Mouse (Mus musculus) right cerebral cortex, postnatal 25 days (tissue): ENCODE measurements around the gene Neurl2.
"Not testable (repeated sequence)": the region's sequence is repeated elsewhere in the genome, so short reads cannot be mapped to it uniquely, and the experiment has no call there.

ENCODE experiments used
- DNase-seq: peaks from one replicate; pipeline ENCODE4 v3.0.0; 2022

Gene Neurl2

DNA sequence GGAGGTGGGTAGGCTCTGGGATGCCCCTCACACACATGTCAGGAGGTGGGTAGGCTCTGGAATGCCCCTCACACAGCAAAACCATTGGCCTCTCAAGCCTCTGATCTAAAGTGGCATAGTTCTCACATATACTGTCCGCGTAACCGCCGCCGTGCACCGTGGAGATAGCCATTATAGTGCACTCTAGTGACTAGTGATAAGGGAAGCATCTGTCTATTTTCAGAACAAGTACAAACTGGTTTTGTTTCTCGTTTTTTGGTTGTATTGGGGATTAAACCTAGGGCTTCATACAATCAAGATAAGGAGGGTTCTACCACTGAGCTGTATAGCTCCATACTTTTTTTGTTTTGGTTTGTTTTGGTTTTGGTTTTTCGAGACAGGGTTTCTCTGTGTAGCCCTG lies 17.4 kb downstream of the Neurl2 start:
- no peak for DNase-seq

DNA sequence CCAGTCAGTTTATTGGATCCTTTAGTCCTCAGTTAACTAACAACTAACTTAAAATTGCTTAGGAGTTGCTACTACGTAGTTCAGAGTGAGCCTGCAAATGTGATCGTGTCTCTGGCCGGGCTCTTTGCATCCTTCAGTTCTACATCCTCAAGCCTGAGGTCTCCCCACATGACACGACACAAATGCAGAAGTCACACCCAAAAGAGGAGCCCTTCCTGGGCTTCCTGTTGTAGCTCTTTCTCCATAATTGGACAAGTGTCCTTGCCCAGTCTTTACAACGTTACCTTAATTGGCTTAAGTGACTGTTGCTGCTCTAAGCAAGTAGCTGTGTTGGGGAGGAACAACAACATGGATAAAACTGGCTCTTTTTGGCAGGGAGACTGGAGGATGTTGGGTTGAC lies 17.9 kb downstream of the Neurl2 start:
- no peak for DNase-seq

DNA sequence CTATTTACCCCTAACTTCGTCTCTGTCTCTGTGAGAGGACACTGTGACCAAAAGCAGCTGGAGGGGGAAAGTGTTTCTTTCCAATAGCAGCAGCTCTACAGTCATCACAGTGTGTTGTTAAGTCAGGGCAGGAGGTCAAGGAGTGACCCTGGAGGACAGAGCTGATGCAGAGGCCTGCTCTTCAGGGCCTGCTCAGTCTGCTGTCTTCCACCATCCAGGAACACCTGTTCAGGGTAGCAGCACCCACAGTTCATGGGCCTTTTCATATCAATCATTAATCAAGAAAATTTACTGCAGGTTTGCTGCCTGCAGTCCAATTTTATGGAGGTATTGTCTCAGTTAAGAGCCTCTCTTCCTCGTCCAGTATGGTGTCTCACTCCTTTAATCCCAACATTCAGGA lies 19.7 kb downstream of the Neurl2 start:
- DNase-seq = no peak

DNA sequence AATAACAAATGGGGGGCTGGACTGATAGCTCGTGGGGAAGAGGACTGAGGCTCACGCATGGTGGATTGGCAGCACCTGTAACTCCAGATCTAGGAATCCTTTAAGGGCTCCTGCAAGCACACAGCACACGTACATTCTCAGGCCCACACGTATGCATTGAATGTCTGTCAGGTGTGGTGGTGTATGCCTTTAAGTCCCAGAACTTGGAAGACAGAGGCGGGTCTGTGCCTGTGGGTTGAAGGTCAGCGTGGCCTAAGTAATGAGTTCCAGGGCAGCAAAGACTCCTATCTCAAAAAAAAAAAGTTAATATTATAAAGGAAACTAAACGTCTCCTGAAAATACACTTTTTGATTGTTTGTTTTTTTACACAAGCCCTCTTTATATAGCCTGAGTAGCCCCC lies 26.6 kb downstream of the Neurl2 start:
- DNase-seq = no peak

DNA sequence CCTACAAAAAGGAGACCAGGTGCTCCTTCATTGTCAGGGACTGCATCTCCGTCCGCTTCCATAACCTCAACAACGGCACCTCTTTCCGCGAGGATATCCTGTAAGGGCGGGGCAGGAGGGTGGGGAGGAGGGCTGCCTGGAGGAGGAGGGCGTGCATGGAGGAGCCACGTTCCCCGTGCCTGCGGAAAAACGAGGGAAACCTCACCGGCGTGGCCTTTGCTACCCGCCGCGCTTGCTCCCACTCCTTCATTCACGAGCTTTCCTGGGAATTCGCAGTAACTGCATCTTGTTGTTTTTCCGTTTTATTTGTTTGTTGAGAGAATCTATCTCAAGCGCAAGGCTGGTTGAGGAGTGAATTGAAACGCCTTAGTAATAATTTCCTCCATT lies 27.9 kb downstream of the Neurl2 start:
- no peak for DNase-seq

DNA sequence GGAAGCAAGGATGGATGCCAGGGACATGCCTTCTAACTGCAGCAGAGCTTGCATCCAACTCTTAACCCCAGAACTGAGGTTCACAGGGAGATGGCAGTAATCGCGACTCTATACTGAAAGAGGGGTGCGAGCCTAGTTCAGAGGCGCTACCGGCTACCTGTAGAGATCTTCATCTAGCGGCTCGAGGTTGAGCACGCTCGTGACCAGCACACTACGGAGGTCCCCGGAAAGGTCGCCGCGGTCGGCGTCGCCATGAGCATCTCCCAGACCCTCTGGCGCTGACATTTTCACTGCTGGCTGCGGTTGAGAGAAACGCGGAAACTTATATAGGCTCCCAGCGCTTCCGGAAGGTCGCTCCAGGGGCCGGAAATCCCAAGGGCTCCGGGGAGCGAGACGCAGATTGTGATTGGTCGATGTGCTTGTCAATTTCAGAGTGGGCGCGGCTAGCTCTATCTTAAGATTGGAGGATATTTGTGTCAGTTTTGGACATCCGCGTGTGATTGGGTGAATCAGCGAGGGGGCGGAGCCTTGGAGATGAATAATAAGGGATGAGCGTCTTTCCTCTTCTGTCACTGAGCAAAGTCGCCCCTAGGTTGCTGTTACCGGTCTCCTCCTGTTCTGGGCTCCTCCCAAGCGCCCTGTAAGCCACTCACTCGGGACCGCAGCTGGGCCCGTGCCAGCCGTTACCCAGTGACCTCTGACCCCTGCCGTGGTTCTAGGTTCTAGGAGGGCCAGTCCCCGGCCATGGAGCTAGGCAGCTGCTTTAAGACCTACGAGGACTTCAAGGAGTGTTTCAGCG lies 28.5 kb downstream of the Neurl2 start, which contains the start of the genes Acot8 and Zswim3:
Gene Acot8, minus strand, starts transcription at position 350 of the 799 bp plus-strand sequence.
Gene Zswim3, plus strand, starts transcription at position 566 of the 799 bp plus-strand sequence.
- DNase-seq = peak; percentile 97

DNA sequence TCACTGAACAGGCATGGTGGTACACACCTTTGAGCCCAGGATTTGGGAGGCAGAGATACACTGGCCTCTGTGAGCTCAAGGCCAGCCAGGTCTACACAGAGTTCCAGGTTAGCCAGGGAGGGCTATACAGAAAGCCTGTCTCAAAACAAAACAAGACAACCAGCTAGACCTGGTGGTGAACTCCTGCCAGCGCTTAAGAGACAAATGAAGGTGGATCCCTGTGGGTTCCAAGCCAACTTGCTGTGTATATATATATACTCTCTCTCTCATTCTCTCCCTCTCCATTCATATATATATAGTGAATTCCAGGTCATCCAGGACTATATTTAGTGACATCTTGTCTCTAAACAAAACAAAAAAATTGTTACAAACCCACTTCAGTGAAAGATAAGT lies 29.3 kb downstream of the Neurl2 start:
- DNase-seq = no peak

DNA sequence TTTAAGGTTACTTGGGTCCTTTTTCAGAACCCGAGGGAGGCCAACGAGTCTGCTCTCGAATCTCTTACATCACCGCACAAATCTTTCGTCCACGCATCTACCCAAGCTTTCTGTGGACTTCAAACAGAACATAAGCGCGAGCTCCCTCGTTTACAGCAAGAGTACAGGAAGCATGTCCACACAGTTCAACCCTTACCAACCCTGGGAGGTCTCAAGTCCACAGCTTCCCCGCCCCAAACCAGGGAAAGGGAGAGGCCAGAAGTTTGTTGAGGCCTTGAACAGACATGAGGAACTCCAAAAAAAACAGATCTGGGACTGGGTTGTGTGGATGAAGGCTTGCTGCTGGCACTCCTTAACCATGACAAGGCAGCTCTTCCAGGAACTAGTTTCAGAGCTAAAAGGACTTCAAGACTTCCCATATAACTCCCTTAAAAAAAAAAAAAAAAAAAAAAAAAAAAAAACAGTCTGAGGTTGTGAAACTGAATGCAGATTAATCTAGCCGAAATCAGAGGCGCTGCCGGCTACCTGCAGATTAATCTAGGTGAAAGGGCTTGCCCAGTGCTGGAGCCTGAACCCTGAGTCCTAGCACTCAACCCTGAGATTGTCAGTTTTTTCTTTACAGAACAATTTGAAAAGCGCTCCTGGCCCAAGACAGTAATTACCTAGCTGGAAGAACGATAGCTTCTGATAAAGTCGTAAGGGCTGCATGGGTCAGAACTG lies 29.9 kb downstream of the Neurl2 start:
- no peak for DNase-seq

DNA sequence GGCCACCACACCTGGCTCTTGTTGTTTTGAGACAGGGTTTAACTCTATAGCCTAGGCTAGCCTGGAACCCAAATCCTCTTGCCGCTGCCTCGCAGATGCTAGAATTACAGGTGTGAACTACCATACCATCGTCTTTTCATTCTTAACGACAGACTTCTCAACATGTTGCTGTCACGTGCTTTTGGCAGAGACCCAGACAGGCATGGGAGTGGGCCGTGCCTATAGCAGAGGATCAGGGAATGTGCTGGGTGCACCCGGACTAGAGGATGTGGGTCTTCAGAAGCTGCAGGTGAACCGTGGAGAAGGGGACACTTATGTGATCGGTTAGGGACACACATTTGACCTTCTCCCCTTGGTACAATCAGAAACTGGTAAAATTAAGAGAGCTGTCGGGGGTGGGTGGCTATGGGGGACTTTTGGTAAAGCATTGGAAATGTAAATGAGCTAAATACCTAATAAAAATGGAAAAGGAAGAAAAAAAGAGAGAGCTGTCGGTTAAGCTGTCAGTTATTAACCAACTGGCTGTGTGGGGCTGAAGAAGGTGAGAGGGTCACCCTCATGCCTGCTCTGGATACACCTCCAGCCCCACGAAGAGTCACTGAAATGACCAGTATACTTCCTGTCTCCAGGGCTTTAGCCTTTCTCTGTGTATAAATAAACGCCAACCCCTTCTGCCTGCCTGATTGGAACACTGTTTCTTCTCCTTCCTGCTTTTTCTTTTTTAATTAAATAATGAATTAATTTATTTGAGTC lies 32.8 kb downstream of the Neurl2 start:
- no peak for DNase-seq

DNA sequence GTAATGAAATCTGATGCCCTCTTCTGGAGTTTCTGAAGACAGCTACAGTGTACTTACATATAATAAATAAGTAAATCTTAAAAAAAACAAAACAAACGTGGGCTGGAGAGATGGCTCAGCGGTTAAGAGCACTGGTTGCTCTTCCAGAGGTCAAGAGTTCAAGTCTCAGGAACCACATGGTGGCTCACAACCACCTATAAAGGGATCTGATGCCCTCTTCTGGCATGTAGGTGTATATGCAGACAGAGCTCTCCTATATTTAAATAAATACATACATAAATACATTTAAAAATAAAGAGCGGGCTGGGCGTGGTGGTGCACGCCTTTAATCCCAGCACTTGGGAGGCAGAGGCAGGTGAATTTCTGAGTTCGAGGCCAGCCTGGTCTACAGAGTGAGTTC lies 34.7 kb downstream of the Neurl2 start:
- DNase-seq = not testable (repeated sequence)

DNA sequence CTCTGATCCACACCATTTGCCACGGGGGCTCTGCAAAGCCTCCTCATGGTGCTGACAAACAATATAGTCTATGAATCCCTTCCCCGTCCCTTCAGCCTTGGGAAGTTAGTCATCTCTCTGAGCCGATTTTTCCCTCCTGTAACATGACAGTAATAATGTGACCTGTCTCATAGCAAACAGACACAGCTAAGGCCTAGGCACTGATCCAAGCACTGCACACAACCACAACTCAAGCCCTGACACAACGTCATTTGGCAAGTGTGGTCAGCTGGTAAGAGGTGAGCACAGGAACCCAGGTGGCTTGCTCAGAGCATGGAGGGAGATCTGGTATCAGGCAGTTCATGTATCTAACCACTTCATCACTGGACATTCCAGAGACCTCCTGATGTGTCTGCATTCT lies 37.4 kb downstream of the Neurl2 start:
- DNase-seq = no peak

DNA sequence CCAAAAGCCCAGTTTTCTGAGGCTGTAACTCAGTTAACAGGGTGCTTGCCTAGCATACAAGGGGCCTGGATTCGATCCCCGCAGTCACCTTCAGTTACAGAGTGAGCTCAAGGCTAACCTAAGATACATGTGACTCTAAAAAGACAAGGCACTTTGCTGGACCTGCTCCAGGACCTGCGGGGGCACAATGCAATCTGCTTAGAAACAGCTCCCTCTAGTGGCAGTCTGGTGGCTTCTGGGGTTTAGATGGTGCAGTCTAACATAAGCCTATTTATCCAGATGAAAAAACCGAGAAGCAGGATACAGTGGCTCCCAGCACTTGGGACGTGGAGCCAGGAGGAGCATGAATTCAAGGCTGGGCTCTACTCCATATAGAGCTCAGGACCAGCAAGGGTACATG lies 39.0 kb downstream of the Neurl2 start:
- peak; percentile 73 for DNase-seq

DNA sequence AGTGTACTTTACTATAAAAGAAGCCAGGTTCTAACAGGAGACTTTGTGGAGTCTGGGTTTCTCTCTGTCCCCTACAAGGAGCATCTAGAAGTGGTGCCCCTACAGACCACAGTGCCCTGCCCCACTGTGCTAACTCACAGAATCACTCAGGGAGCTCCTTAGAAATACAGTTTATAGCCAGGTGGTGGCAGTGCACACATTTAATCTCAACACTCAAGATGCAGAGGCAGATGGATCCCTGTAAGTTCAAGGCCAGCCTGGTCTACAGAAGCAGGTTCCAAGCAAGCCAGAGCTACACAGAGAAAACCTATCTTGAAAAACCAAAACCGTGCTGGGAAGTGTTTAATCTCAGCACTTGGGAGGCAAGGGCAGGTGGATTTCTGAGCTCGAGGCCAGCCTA lies 39.5 kb downstream of the Neurl2 start:
- DNase-seq = no peak

DNA sequence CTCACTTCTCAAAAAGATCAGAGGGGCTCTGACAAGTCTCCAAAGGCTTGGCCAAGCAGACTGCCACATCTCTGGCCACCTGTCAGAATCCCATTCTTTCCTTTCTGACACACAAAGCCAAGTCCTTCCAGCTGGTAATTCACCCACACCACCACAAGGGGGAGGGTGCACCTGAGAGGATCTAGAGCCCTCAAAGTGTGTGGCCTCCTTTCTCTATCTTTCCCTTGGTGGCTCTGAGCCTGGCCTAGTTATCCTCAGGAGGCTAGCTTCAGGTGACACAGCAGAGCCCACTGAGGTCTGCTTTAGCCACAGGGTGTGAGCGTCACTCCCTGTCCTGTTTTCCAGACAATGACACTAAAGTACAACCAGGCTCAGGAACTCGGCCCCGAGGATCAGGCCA lies 40.0 kb downstream of the Neurl2 start:
- no peak for DNase-seq

DNA sequence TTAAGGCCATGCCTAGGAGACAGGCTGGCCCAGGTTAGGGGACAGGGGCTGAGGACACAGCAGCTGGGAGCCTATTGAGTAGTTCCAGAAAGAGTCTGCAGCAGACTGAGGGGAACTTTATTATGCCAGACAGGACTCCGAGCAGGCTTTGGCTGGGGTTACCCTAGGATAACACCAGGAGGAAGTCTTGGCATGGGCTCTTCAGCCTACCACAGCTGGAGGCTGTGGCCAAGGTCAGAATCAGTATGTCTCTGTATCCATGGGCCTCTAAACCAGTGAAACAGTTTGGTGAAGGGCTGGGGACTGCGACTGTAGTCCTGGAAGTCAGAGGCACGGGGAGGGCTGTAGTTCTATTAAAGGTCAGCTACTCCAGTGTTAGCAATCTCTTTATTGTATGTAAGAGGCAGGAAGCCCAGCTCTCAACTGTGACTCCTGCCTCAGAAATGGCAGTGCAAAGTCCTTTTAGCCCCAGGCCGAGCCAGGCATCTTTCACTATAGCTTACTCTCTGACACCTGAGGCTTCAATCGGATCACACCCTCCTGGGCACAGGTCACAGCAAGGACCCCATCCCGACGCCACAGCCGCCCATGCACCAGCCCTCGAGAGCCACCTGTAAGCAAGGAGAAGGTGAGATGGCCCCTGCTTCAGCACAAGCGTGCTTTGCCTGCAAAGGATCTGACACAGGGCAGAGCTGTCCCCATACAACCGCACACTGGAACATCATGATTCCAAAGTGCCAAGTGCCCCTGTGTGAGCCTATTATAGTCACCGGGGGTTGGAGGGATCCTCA lies 40.7 kb downstream of the Neurl2 start:
- no peak for DNase-seq

DNA sequence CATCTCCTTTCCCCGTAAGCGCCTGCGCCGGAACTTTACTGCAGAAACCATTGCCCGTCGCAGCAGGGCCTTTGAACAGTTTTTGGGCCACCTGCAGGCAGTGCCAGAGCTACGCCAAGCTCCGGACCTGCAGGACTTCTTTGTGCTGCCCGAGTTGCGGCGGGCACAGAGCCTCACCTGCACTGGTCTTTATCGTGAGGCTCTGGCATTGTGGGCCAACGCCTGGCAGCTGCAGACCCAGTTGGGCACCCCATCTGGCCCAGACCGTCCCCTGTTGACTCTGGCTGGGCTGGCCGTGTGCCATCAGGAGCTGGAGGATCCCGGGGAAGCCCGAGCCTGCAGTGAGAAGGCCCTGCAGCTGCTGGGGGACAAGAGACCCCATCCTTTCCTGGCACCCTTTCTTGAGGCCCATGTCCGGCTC lies 41.4 kb downstream of the Neurl2 start:
- DNase-seq = no peak

DNA sequence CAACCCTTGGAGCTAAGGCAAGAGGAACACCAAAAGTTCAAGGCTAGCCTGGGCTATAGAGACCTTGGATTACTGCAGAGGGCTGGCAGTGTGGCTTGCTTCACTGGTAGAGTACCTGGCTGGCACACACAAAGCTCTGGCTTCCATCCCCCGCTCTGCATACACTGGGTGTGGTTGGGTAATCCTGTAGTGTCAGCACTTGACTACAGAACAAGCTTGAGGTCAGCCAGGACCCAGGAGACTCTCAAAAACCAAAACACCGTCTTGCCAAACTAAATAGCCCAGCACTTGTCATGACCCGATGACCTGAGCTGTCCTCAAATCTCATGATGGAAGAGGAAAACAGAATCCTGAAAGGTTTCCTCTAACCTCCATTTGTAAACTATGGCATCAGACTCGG lies 42.8 kb downstream of the Neurl2 start:
- no peak for DNase-seq

DNA sequence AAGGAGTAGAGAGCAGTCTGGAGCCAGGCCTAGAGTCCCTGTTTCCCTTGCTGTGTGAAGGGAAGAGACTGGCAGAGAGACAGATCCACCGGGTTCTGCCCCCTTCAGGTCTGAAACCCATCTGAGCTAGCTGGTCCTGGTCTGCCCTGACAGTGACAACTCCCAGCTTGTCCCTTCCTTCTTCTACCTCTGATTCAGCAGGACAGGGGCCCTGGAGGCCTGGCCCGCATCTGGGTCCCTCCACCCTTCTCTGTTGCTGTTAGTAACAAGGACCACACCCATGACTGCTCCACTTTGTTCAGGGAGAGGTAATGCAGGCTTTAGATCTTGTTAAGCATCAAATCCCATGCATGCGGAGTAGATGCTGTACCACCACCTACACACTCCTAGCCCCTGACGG lies 44.8 kb downstream of the Neurl2 start:
- DNase-seq = no peak

DNA sequence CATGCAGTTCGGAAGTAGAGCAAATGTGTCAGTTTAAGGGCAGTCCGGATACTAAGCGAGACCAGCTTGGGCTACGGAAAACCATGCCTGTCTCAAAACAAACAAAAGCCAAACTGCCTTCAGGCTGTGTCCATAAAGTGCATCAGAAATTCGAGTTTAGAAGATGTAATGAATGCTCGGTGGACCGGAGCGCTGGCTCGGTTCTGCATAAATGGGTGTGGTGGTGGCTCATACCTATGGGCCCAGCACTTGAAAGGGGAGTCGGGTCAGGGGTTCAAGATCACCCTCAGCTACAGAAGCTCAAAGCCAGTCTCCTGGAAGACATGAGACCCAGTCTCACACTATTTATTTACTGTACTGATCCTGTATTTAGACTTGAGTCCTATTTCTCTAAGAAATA lies 45.5 kb downstream of the Neurl2 start:
- DNase-seq = no peak

DNA sequence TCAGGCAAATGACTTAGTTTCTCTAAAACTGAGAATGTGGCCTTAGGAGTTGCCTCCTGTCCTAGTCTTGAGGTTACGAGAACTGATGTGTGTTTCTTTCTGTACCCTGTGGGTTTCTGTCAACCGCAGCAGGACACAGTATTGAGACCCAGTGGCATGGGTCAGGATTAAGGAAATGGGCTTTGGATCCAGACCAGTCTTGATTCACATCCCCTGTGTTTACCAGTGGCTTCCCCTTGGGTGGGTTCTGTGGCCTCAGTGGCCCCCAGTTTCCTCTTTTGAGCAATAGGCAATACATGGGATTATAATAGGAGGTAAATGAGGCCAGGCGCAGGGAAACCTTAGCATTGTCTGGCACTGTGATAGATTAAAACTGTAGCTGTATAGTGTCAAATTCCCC lies 46.2 kb downstream of the Neurl2 start:
- no peak for DNase-seq

DNA sequence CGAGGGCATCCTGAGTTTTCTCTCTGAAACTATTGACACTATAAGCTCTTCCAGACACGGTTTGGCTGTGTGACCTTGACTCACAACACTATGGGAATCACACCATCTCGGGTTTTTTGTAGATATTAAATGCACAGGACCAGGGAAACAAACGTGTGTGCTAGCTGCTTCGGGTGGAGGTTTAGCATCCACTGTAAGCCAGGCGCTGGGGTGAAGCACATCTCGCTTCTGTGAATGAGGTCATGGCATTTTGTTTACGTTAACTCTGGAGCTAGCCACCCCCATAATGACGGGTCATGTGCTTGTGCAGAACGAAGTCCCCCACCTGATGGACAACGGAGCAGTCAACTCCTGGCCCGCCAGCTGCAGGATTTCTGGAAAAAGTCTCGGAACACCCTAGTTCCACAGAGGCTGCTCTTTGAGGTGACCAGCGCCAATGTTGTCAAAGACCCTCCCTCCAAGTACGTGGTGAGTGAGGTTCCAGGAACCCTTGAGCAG lies 46.8 kb downstream of the Neurl2 start:
- DNase-seq = no peak
